Mouse (Mus musculus): ENCODE measurements at regions not wholly inside any gene's neighbourhood (a gene's known extent, or its start where the extent isn't known, plus 50 kb on each side); places are given as distances from the start of the nearest gene placed in this dataset.

- Histone ChIP-seq H3K4me1 (replicated peaks) (0 out of 2 replicates have a peak, but pooled peaks cover 8% of the 10 kb centered on the region), H3K27ac (no peak overlapping the region), H3K9me3 (no peaks in the 10 kb centered on the region), H3K4me3 (replicated peaks) (no peak overlapping the region), H3K36me3 (no peaks in the 10 kb centered on the region), H3K27me3 (replicated peaks) (no peaks in the 10 kb centered on the region), H3K4me2 (replicated peaks) (no peak overlapping the region), H3K9ac (no peak overlapping the region)
- no peak for ATAC-seq
- WGBS: 56% methylated on average over 8 of the region's 8 CpGs
These were observed 63.7 kb upstream of the Ctla4 start for GRCm38 (mm10) chr1:60823006-60823665.

- Histone ChIP-seq H3K9ac (no peak overlapping the region), H3K4me3 (replicated peaks) (no peak overlapping the region), H3K27me3 (replicated peaks) (no peaks in the 10 kb centered on the region), H3K4me2 (replicated peaks) (no peak overlapping the region), H3K36me3 (no peaks in the 10 kb centered on the region), H3K4me1 (replicated peaks) (0 out of 2 replicates have a peak, but pooled peaks cover 8% of the 10 kb centered on the region), H3K9me3 (no peaks in the 10 kb centered on the region), H3K27ac (peak overlapping the region; percentile 36; the same call in 1 of the 2 replicates)
- no peak for ATAC-seq
- WGBS: 66% methylated on average over 5 of the region's 5 CpGs
These were observed 62.3 kb upstream of the Ctla4 start for GRCm38 (mm10) chr1:60824218-60825125.

GRCm38 (mm10) chr1:60825256-60826186, 61.3 kb upstream of the Ctla4 start:
- H3K4me1 ChIP-seq (replicated peaks): 0 out of 2 replicates have a peak, but pooled peaks cover 8% of the 10 kb centered on the region

GRCm38 (mm10) chr1:60826981-60827380, 59.8 kb upstream of the Ctla4 start:
- H3K4me1 ChIP-seq (replicated peaks): 0 out of 2 replicates have a peak, but pooled peaks cover 8% of the 10 kb centered on the region
- H3K36me3 ChIP-seq: no peaks in the 10 kb centered on the region
- H3K27ac ChIP-seq: no peak overlapping the region
- H3K9me3 ChIP-seq: no peaks in the 10 kb centered on the region
- peak; percentile 88 for ATAC-seq
- H3K9ac ChIP-seq: no peak overlapping the region
- no peak overlapping the region for H3K4me2 ChIP-seq (replicated peaks)
- no peaks in the 10 kb centered on the region for H3K27me3 ChIP-seq (replicated peaks)
- no peak overlapping the region for H3K4me3 ChIP-seq (replicated peaks)

More at GRCm38 (mm10) chr1:60825256-60826186, 61.3 kb upstream of the Ctla4 start:
- H3K27me3 ChIP-seq (replicated peaks): no peaks in the 10 kb centered on the region
- H3K4me2 ChIP-seq (replicated peaks): no peak overlapping the region
- WGBS: 38% methylated on average over 9 of the region's 9 CpGs
- H3K36me3 ChIP-seq: no peaks in the 10 kb centered on the region
- H3K9me3 ChIP-seq: no peaks in the 10 kb centered on the region
- no peak overlapping the region for H3K4me3 ChIP-seq (replicated peaks)
- ATAC-seq: peak; percentile 68
- no peak overlapping the region for H3K9ac ChIP-seq
- H3K27ac ChIP-seq: peak overlapping the region; percentile 77

GRCm38 (mm10) chr1:60828152-60828551, 58.6 kb upstream of the Ctla4 start:
- Histone ChIP-seq H3K9ac (no peak overlapping the region), H3K4me2 (replicated peaks) (no peak overlapping the region), H3K4me3 (replicated peaks) (no peak overlapping the region), H3K4me1 (replicated peaks) (0 out of 2 replicates have a peak, but pooled peaks cover 8% of the 10 kb centered on the region), H3K27me3 (replicated peaks) (no peaks in the 10 kb centered on the region), H3K27ac (no peak overlapping the region), H3K36me3 (no peaks in the 10 kb centered on the region), H3K9me3 (no peaks in the 10 kb centered on the region)
- ATAC-seq: no peak
- WGBS: 91% methylated on average over 6 of the region's 6 CpGs

GRCm38 (mm10) chr1:60829849-60830248, 57.0 kb upstream of the Ctla4 start:
- 75% methylated on average over 3 of the region's 3 CpGs for WGBS
- ATAC-seq: no peak
- H3K4me1 ChIP-seq (replicated peaks): 0 out of 2 replicates have a peak, but pooled peaks cover 4% of the 10 kb centered on the region

GRCm38 (mm10) chr1:60833668-60834067, 53.1 kb upstream of the Ctla4 start:
- Histone ChIP-seq H3K27ac (no peak overlapping the region), H3K9me3 (no peaks in the 10 kb centered on the region), H3K9ac (no peak overlapping the region), H3K36me3 (no peaks in the 10 kb centered on the region), H3K4me2 (replicated peaks) (no peak overlapping the region), H3K4me3 (replicated peaks) (no peak overlapping the region), H3K4me1 (replicated peaks) (no peaks in the 10 kb centered on the region), H3K27me3 (replicated peaks) (no peaks in the 10 kb centered on the region)
- no peak for ATAC-seq
- 60% methylated on average over 2 of the region's 2 CpGs for WGBS

More at GRCm38 (mm10) chr1:60829849-60830248, 57.0 kb upstream of the Ctla4 start:
- Histone ChIP-seq H3K4me2 (replicated peaks) (no peak overlapping the region), H3K9me3 (no peaks in the 10 kb centered on the region), H3K4me3 (replicated peaks) (no peak overlapping the region), H3K36me3 (no peaks in the 10 kb centered on the region), H3K27ac (no peak overlapping the region), H3K27me3 (replicated peaks) (no peaks in the 10 kb centered on the region), H3K9ac (no peak overlapping the region)

Measured in intestine, embryonic 15.5 days (tissue).